ENCODE assay signal across 22 mouse cellular contexts in genomic region chr11:79460756-79461450, GRCm38 (mm10). TPM values are rescaled to one million over a fixed set of nuclear protein-coding genes. Genes with fewer than 3 reads are reported as not detected.
A peak's percentile ranks its signal among the peaks of the same experiment; 100 is the strongest.
DNase-seq lines count a peak whose midpoint lies in the region; ATAC-seq and TF ChIP-seq lines count a peak whose summit lies in the region.
"Had no signal": no experiment of that assay in that cellular context is flagged by ENCODE, and none has a peak within 500 bp of the region (broad histone marks: within the 10 kb centered on the region; RNA-seq: fewer than 3 reads in every experiment).

No protein-coding gene starts in this region.

- peak overlapping the region; percentile 77 for H3K27ac ChIP-seq in left cerebral cortex, adult 2 months
- H3K27ac ChIP-seq in MEL (ENCODE audit: control insufficient read depth, low read depth, low read length) (no peak overlapping the region), macrophage (peak overlapping the region; percentile 21; the same call in 1 of the 2 replicates)
- H3K27ac ChIP-seq: forebrain, embryonic 15.5 days; hindbrain, embryonic 15.5 days had no signal

- no peak for DNase-seq in left cerebral cortex, adult 2 months (ENCODE audit: extremely low spot score in 1 of 2, low spot score in 2 of 2)
- no peak for DNase-seq in left cerebral cortex, adult 11 months (ENCODE audit: low spot score)
- DNase-seq in MEL (ENCODE audit: low read depth, low spot score): peak; percentile 74
- DNase-seq in thymus, postnatal 14 days: peak; percentile 68
- DNase-seq in adrenal gland, postnatal 36 days: no peak
- DNase-seq in adrenal gland, postnatal 25 days: no peak
- DNase-seq: cerebellum, adult 8-10 months; embryo, embryonic 11 days; gastrocnemius, postnatal 10 days; heart, postnatal 10 days; kidney, adult 2 months; kidney, postnatal 36 days; liver; lung, adult 2 months; right cerebral cortex, postnatal 14 days had no signal

- H3K9ac ChIP-seq in MEL (ENCODE audit: control insufficient read depth, low read depth, low read length, poor library complexity, severe bottlenecking): no peak overlapping the region
- H3K9ac ChIP-seq: forebrain, embryonic 15.5 days; hindbrain, embryonic 15.5 days had no signal

- no peak for TF ChIP-seq POLR2A in MEL (IDR thresholded peaks at IDR 0.05; ENCODE audit: control insufficient read depth in 1 of 2, insufficient read depth in 1 of 2, low read depth in 1 of 2, low read length in 2 of 2, poor library complexity in 1 of 2)

- no peak overlapping the region for H3K4me3 ChIP-seq in left cerebral cortex, adult 2 months
- H3K4me3 ChIP-seq in MEL (ENCODE audit: control insufficient read depth in 1 of 2, insufficient read depth in 1 of 2, low read depth in 2 of 2, low read length in 2 of 2): no peak overlapping the region
- no peak overlapping the region for H3K4me3 ChIP-seq in macrophage (ENCODE audit: inconsistent target)
- H3K4me3 ChIP-seq: erythroblast, embryonic 14.5 days; forebrain, embryonic 15.5 days; hindbrain, embryonic 15.5 days had no signal

- TF ChIP-seq EP300 in MEL (IDR thresholded peaks at IDR 0.05; ENCODE audit: low read depth in 1 of 2, low read length in 2 of 2): no peak

- H3K9me3 ChIP-seq in MEL (replicated peaks; ENCODE audit: insufficient read depth, low read length): no peaks in the 10 kb centered on the region
- H3K9me3 ChIP-seq: forebrain, embryonic 15.5 days; hindbrain, embryonic 15.5 days had no signal

- H3K79me2 ChIP-seq in MEL (ENCODE audit: control insufficient read depth, insufficient read depth, low read length, poor library complexity): no peaks in the 10 kb centered on the region
- H3K79me2 ChIP-seq in macrophage (ENCODE audit: inconsistent target): no peaks in the 10 kb centered on the region

- ATAC-seq in granulocyte monocyte progenitor cell, adult 5-6 weeks (replicated peaks; ENCODE audit: poor library complexity, severe bottlenecking): no peak; the same call in 1 of the 2 replicates
- ATAC-seq: forebrain, embryonic 15.5 days had no signal

- peaks cover 3 to 4% of the 10 kb centered on the region in 2 experiments; a peak in 3 of 4 replicates for H3K4me1 ChIP-seq in MEL (ENCODE audit: control insufficient read depth in 1 of 2, insufficient read depth in 2 of 2, low read length in 2 of 2)
- H3K4me1 ChIP-seq: forebrain, embryonic 15.5 days; hindbrain, embryonic 15.5 days had no signal

- TF ChIP-seq CTCF in left cerebral cortex, adult 2 months (IDR thresholded peaks at IDR 0.05): no peak
- no peak for TF ChIP-seq CTCF in MEL (IDR thresholded peaks at IDR 0.05 in 2 of 3, conservative IDR thresholded peaks at IDR 0.05 in 1 of 3; ENCODE audit: control insufficient read depth in 1 of 3, insufficient read depth in 1 of 3, low read depth in 2 of 3, low read length in 3 of 3, poor library complexity in 1 of 3, severe bottlenecking in 1 of 3)

- peaks cover 4 to 6% of the 10 kb centered on the region in 2 experiments for H3K36me3 ChIP-seq in MEL (ENCODE audit: control insufficient read depth in 1 of 2, insufficient read depth in 2 of 2, low read length in 2 of 2)
- peaks cover 11% of the 10 kb centered on the region; the same call in 1 of the 2 replicates for H3K36me3 ChIP-seq in macrophage (ENCODE audit: inconsistent target)

- intact Hi-C loops in left cerebral cortex, adult 2 months (cut with DNase I): loop anchor here (5.0 kb wide), 1 partner anchor 41 kb away; the partner anchor contains the start of gene Omg

- no peaks in the 10 kb centered on the region for H3K27me3 ChIP-seq in MEL (ENCODE audit: control insufficient read depth in 1 of 2, insufficient read depth in 2 of 2, low read length in 2 of 2)
- H3K27me3 ChIP-seq: CH12.LX; forebrain, embryonic 15.5 days; hindbrain, embryonic 15.5 days had no signal

- no peak; the same call in 1 of the 2 replicates for TF ChIP-seq RAD21 in MEL (IDR thresholded peaks at IDR 0.05; ENCODE audit: low read depth, low read length)

- 85% methylated on average over 3 of the region's 3 CpGs for WGBS in macrophage (ENCODE audit: missing documents)

TF ChIP-seq in MEL, 35 proteins besides CTCF, POLR2A, EP300 and RAD21:
- TF ChIP-seq NRF1 (IDR thresholded peaks at IDR 0.05; ENCODE audit: insufficient read depth, low read depth, low read length, poor library complexity, severe bottlenecking) (no peak), MAZ (IDR thresholded peaks at IDR 0.05; ENCODE audit: low read depth, low read length) (peak; percentile 65; the same call in 1 of the 2 replicates)

RNA-seq across cellular contexts. Expression of gene Omg, which starts 43.0 kb away (rescaled TPM):
- 100 to 1,000 TPM in 1 of 2 experiments, 10 to 100 TPM in 1; 95.1 to 116 TPM for total RNA-seq in left cerebral cortex, adult 2 months (2021)
- total RNA-seq in MEL (2012; rRNA removed): not detected in 2 replicates
- polyA plus RNA-seq in MEL (2012; ENCODE audit: insufficient read depth in 1 of 2, insufficient read length in 2 of 2, low read depth in 1 of 2, low replicate concordance in 2 of 2, missing spikeins in 1 of 2): under 1 TPM in 1 of 2 experiments, not detected in 1; 0.21 TPM
- 1 to 10 TPM in 8 of 26 experiments, under 1 TPM in 11, not detected in 7; 0.30 to 2.5 (median 0.92) TPM for total RNA-seq in macrophage (2018; cell fraction: chromatin; rRNA removed)
- under 1 TPM in 14 of 26 experiments, not detected in 12; 0.03 to 0.29 (median 0.07) TPM for total RNA-seq in macrophage (2018; cell fraction: cytosol; rRNA removed)
- 1 to 10 TPM in 1 of 26 experiments, under 1 TPM in 18, not detected in 7; 0.21 to 1.2 (median 0.42) TPM for total RNA-seq in macrophage (2018; cell fraction: nucleus; rRNA removed)
- polyA plus RNA-seq in macrophage (2018): 0.11 to 0.34 TPM in 2 of 3 replicates, not detected in the other
- total RNA-seq in granulocyte monocyte progenitor cell, adult 5-6 weeks (2014; fragmentation: Nextera tagmentation): 0.86 TPM in 1 of 2 replicates, not detected in the other
- total RNA-seq in granulocyte monocyte progenitor cell, adult 5-6 weeks (2017): 0.04 TPM in 1 of 2 replicates, not detected in the other
- 1 to 10 TPM; 5.4 to 5.6 TPM for total RNA-seq in adrenal gland, postnatal 36 days (2021)
- total RNA-seq in adrenal gland, postnatal 25 days (2021): 6.2 and 6.7 TPM in 2 replicates
- total RNA-seq: heart, adult 8-10 months; heart, postnatal 10 days had no signal
- polyA plus RNA-seq: erythroblast, embryonic 14.5 days had no signal

Comparison
In these comparisons a context has a peak if more than half of its experiments do, and no peak if none do; other contexts are left out.
1. DNase-seq: peak in MEL (single experiment) and thymus, postnatal 14 days (single experiment); none in left cerebral cortex, adult 2 months (0 of 2), left cerebral cortex, adult 11 months (single experiment), adrenal gland, postnatal 36 days (0 of 2) and adrenal gland, postnatal 25 days (single experiment).
2. RNA of gene Omg, which starts 43.0 kb away (total RNA-seq): 95.1 to 116 TPM in left cerebral cortex, adult 2 months; 6.2 to 6.7 TPM in adrenal gland, postnatal 25 days, 5.4 to 5.6 TPM in adrenal gland, postnatal 36 days, 0.04 to 0.86 TPM in granulocyte monocyte progenitor cell, adult 5-6 weeks and not detected in MEL; every median in the first group is over 10 times any median in the second.